Mouse (Mus musculus): Measurements from ENCODE around the gene Hoxa13. TPM values are rescaled to one million over a fixed set of nuclear protein-coding genes. Genes with fewer than 3 reads are reported as not detected.

Hoxa13 gene
- polyA plus RNA-seq, 1 experiment from 2014 or later, result not detected

DNA sequence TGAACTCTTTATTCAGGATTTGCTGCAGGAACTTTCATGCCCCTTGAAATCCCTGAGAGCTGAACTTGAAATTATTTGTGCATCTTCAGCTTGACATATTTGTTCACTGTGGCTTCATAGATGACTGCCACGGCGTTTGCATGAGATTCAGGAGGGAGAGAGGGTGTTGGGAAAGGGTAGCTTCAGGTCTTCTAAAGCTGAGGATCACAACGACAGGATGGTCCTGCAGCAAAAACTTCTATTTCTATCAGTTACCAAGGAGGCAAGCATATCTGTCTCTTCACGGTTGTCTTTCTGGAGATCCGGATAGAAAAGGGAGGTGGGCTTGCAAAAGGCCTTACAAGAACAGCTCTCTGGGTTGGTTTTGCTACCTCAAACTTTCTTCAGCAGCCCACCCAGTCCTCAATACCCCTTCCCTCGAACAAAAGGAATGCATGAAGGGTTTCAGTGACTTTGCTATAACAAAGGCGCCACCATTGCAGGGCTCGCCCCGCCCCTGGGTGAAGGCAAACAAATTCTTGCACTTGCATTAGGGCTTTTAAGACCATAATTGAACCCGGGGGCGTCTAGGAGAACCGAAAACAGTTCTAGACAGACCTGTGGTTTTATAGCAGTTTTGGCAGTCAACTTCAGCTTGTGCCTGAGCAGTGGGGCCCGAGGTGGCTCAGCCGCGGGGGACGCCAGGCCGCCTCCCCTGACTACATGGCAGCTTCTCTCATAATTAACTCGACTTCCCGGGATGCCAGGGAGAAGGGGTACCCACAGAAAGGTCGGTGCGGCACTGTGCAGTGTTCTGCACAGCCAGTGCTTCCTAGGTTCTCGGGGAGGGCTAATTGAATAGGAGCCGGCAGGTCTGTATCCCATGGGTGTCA lies 12.7 kb downstream of the Hoxa13 start:
- ATAC-seq (ENCODE audit: low read depth), result no peak
- Histone ChIP-seq H3K27me3 (ENCODE audit: control insufficient read depth, insufficient read depth, low read depth, low read length) (peaks cover 98% of the 10 kb centered on the region), H3K9ac (ENCODE audit: low read depth, low read length) (no peak overlapping the region), H3K4me2 (ENCODE audit: low read depth, low read length) (no peak overlapping the region), H3K4me1 (ENCODE audit: control insufficient read depth, low read depth, low read length) (no peaks in the 10 kb centered on the region; the same call in 1 of the 2 replicates), H3K4me3 (ENCODE audit: low read depth, low read length) (no peak overlapping the region), H3K9me3 (replicated peaks; ENCODE audit: control insufficient read depth, low read length) (no peaks in the 10 kb centered on the region), H3K36me3 (ENCODE audit: control insufficient read depth, insufficient read depth) (no peaks in the 10 kb centered on the region), H3K27ac (ENCODE audit: low read length) (no peak overlapping the region)
- WGBS (ENCODE audit: insufficient replicate concordance), result 2% methylated on average over 23 of the region's 23 CpGs

DNA sequence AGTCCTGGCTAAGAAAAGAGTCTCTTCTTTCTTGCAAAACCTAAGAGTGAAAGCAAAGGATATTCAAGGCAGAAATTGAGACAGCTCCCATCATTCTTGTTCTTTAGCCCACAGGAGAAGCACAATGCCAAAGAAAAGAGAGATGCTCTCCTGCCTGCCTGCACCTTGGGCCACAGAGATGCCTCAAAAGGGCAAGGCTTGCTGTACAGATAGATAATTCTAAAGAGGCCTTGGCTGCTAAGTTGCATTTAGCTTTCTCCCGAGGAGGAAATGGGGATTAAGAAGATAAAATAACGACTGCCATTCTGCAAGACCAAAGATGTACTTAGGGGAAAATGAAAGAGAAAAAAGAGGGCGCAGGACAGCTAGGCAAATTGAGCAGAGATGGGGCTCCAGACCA lies 13.8 kb downstream of the Hoxa13 start:
- Histone ChIP-seq H3K4me2 (ENCODE audit: low read depth, low read length) (no peak overlapping the region), H3K4me1 (ENCODE audit: control insufficient read depth, low read depth, low read length) (no peaks in the 10 kb centered on the region; the same call in 1 of the 2 replicates), H3K27me3 (ENCODE audit: control insufficient read depth, insufficient read depth, low read depth, low read length) (peaks cover 98% of the 10 kb centered on the region), H3K9me3 (replicated peaks; ENCODE audit: control insufficient read depth, low read length) (no peaks in the 10 kb centered on the region), H3K4me3 (ENCODE audit: low read depth, low read length) (no peak overlapping the region), H3K9ac (ENCODE audit: low read depth, low read length) (no peak overlapping the region), H3K36me3 (ENCODE audit: control insufficient read depth, insufficient read depth) (no peaks in the 10 kb centered on the region), H3K27ac (ENCODE audit: low read length) (no peak overlapping the region)
- no peak for ATAC-seq (ENCODE audit: low read depth)
- WGBS (ENCODE audit: insufficient replicate concordance), result 1% methylated on average over 3 of the region's 3 CpGs

DNA sequence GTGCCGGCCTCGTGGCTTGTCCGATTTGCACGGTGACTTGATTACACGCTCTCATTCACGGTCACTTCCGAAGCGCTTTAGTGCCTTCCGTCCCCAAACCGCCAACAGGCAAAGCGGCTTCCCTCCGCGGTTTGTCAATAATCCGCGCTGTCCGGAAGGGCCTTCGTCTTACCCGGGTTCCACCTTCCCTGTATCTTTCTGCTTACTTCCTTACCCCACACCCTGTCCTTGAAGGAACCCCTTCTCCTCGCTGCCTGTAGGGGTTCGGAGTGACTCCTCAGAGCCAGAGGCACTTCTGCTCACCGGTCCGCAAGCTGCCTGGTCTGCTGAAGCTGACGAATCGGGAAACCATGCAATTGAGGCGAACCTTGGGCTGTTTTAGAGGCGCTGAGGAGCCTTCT lies 14.3 kb downstream of the Hoxa13 start:
- Histone ChIP-seq H3K4me2 (ENCODE audit: low read depth, low read length) (no peak overlapping the region), H3K27ac (ENCODE audit: low read length) (no peak overlapping the region), H3K9ac (ENCODE audit: low read depth, low read length) (no peak overlapping the region), H3K27me3 (ENCODE audit: control insufficient read depth, insufficient read depth, low read depth, low read length) (peaks cover 98% of the 10 kb centered on the region), H3K4me1 (ENCODE audit: control insufficient read depth, low read depth, low read length) (no peaks in the 10 kb centered on the region; the same call in 1 of the 2 replicates), H3K36me3 (ENCODE audit: control insufficient read depth, insufficient read depth) (no peaks in the 10 kb centered on the region), H3K4me3 (ENCODE audit: low read depth, low read length) (no peak overlapping the region), H3K9me3 (replicated peaks; ENCODE audit: control insufficient read depth, low read length) (no peaks in the 10 kb centered on the region)
- WGBS (ENCODE audit: insufficient replicate concordance), result 1% methylated on average over 26 of the region's 26 CpGs
- ATAC-seq (ENCODE audit: low read depth), result no peak

DNA sequence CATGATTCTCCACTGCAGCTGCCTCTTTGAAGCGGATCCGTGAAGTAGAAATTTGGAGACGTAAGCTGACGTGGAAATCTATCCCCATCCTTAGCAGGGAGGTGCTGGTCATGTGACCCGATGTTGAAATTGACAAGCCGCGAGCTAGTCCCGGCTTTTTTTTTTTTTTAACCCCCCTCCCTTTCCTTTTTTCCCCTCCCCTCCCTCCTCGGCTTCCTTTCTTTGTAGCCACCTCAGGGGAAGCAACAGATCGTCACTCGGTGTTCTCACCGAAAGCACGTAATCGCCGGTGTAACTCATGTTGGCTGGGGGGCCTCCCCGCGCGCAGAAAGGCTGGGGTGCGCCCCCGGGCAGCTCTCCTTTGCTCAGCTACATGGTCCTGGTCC lies 14.9 kb downstream of the Hoxa13 start, which contains the start of gene Hoxa11:
Gene Hoxa11 (minus strand): TSS at position 54 of the 386 bp plus-strand sequence.
- Histone ChIP-seq H3K36me3 (ENCODE audit: control insufficient read depth, insufficient read depth) (no peaks in the 10 kb centered on the region), H3K9ac (ENCODE audit: low read depth, low read length) (no peak within 1 kb of the TSS), H3K27ac (ENCODE audit: low read length) (no peak within 1 kb of the TSS), H3K9me3 (replicated peaks; ENCODE audit: control insufficient read depth, low read length) (no peaks in the 10 kb centered on the region), H3K4me2 (ENCODE audit: low read depth, low read length) (no peak within 1 kb of the TSS), H3K4me3 (ENCODE audit: low read depth, low read length) (no peak within 1 kb of the TSS), H3K27me3 (ENCODE audit: control insufficient read depth, insufficient read depth, low read depth, low read length) (peaks cover 98% of the 10 kb centered on the region), H3K4me1 (ENCODE audit: control insufficient read depth, low read depth, low read length) (no peaks in the 10 kb centered on the region; the same call in 1 of the 2 replicates)
- ATAC-seq (ENCODE audit: low read depth), result no peak
- 1% methylated on average over 20 of the region's 20 CpGs for WGBS (ENCODE audit: insufficient replicate concordance)

DNA sequence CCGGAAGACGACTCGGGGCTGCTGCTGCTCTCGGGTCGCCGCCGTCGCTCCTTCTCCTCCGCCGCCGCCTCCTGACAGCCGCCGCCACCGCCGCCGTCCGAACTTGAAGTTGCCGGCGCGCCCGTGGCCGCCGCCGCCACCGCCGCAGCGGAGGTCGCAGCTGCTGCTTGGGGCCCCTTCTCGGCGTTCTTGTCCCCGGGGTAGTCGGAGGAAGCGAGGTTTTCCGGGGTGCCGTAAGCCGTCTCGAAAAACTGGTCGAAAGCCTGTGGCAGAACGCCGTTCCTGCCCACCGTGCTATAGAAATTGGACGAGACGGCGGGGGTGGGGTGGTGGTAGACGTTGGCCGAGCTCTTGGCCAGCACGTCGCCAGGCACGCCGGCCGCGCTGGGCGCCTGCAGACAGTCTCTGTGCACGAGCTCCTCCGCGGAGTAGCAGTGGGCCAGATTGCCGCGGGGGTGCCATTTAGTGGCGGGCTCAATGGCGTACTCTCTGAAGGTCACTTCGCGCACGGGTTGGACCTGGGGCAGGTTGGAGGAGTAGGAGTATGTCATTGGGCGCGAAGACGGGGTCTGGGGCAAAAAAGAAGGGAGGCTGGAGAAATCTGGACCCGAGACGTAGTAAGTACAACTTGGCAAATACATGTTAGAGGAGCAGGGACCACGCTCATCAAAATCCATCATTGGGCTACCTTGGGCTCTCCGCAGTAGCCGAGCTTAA lies 15.5 kb downstream of the Hoxa13 start:
- no peak for ATAC-seq (ENCODE audit: low read depth)
- H3K4me2 ChIP-seq (ENCODE audit: low read depth, low read length), result no peak overlapping the region
- H3K27me3 ChIP-seq (ENCODE audit: control insufficient read depth, insufficient read depth, low read depth, low read length), result peaks cover 98% of the 10 kb centered on the region
- no peaks in the 10 kb centered on the region for H3K9me3 ChIP-seq (replicated peaks; ENCODE audit: control insufficient read depth, low read length)
- no peaks in the 10 kb centered on the region; the same call in none of the 2 replicates for H3K4me1 ChIP-seq (ENCODE audit: control insufficient read depth, low read depth, low read length)
- no peaks in the 10 kb centered on the region for H3K36me3 ChIP-seq (ENCODE audit: control insufficient read depth, insufficient read depth)
- no peak overlapping the region for H3K9ac ChIP-seq (ENCODE audit: low read depth, low read length)
- no peak overlapping the region for H3K4me3 ChIP-seq (ENCODE audit: low read depth, low read length)
- under 1% methylated on average over 71 of the region's 71 CpGs for WGBS (ENCODE audit: insufficient replicate concordance)
- H3K27ac ChIP-seq (ENCODE audit: low read length), result no peak overlapping the region

DNA sequence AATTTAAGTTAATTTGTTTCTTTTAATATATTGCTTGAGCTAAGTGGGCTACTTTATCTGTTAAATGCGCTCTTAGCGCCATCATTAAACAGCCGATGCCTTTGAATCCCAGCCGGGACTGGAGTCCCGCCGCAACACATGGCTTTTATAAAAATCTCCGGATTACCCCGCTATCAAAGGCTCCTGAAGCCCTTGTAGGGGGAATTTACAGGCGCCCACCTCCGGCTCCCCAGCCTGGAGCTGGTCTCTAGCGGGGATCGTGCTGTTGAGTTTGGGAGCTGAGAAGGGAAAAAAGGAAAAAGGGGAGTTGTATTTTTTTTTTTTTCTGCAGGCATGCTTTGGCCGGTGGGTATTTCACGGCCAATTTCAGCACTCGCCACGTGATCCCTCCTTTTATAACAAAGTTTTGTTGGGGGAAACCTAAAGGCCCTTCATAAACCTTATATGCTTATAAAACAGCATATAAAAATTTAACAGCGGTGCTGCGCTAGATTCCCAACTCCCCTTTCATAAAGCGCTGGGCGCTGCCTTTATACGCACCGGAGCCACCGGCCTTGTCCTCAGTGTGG lies 16.1 kb downstream of the Hoxa13 start:
- H3K27me3 ChIP-seq (ENCODE audit: control insufficient read depth, insufficient read depth, low read depth, low read length), result peaks cover 98% of the 10 kb centered on the region
- H3K9me3 ChIP-seq (replicated peaks; ENCODE audit: control insufficient read depth, low read length), result no peaks in the 10 kb centered on the region
- no peaks in the 10 kb centered on the region for H3K36me3 ChIP-seq (ENCODE audit: control insufficient read depth, insufficient read depth)
- H3K27ac ChIP-seq (ENCODE audit: low read length), result no peak overlapping the region
- 1% methylated on average over 23 of the region's 23 CpGs for WGBS (ENCODE audit: insufficient replicate concordance)
- H3K4me3 ChIP-seq (ENCODE audit: low read depth, low read length), result no peak overlapping the region
- H3K4me1 ChIP-seq (ENCODE audit: control insufficient read depth, low read depth, low read length), result no peaks in the 10 kb centered on the region; the same call in none of the 2 replicates
- ATAC-seq (ENCODE audit: low read depth), result no peak
- no peak overlapping the region for H3K9ac ChIP-seq (ENCODE audit: low read depth, low read length)
- no peak overlapping the region for H3K4me2 ChIP-seq (ENCODE audit: low read depth, low read length)

DNA sequence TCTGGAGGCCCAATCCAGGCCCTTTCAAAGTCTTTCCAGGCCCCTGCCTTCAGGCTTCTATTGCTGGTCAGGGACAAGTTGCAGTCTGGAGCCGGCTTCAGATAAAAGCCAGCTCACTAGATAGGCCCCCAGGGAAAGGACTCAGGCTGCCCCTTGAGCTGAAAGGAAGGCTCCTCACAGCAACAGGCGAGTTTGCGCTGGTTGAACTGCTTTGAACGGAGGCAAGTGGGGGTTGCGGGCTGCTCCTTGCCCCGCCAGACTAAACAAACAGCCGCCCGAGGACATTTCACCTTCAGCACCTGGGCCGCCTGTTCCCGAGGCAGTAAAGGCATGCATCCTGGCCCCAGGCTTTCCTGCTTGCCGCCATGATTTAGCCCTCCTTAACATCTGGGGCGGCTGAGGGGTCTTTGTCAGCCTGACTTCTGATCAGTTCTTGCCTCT lies 17.0 kb downstream of the Hoxa13 start:
- H3K4me1 ChIP-seq (ENCODE audit: control insufficient read depth, low read depth, low read length), result no peaks in the 10 kb centered on the region; the same call in none of the 2 replicates
- no peak overlapping the region for H3K9ac ChIP-seq (ENCODE audit: low read depth, low read length)
- no peak for ATAC-seq (ENCODE audit: low read depth)
- no peaks in the 10 kb centered on the region for H3K9me3 ChIP-seq (replicated peaks; ENCODE audit: control insufficient read depth, low read length)
- H3K27me3 ChIP-seq (ENCODE audit: control insufficient read depth, insufficient read depth, low read depth, low read length), result peaks cover 96% of the 10 kb centered on the region
- no peaks in the 10 kb centered on the region for H3K36me3 ChIP-seq (ENCODE audit: control insufficient read depth, insufficient read depth)
- no peak overlapping the region for H3K27ac ChIP-seq (ENCODE audit: low read length)
- no peak overlapping the region for H3K4me2 ChIP-seq (ENCODE audit: low read depth, low read length)
- WGBS (ENCODE audit: insufficient replicate concordance), result 4% methylated on average over 12 of the region's 12 CpGs
- no peak overlapping the region for H3K4me3 ChIP-seq (ENCODE audit: low read depth, low read length)

DNA sequence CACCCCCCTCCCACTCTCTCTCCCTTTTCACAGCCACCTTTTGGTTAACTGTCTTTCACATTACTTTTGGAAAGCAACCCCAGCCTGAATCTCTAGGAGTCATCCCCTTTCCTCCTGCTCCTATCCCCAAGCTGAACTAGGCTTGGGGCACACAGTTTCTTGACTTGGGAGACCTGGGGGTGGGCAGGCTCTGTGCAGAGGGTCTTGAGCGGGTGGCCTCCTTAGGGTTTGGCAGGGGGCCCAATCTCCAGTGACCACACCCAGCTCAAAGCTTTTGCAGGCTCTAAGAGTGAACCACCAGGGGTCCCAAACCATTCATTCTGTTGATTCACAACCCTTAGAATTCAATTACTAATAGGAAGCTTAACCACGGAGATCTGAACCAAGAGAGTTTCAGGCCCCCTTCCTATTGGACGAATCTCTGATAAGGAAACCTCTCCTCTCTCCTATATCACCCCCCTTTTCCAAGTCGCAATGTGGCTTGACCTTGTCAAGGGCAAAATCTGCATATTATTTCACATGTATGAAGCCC lies 17.8 kb downstream of the Hoxa13 start:
- ATAC-seq (ENCODE audit: low read depth), result no peak
- Histone ChIP-seq H3K27me3 (ENCODE audit: control insufficient read depth, insufficient read depth, low read depth, low read length) (peaks cover 96% of the 10 kb centered on the region), H3K4me1 (ENCODE audit: control insufficient read depth, low read depth, low read length) (no peaks in the 10 kb centered on the region; the same call in none of the 2 replicates), H3K9me3 (replicated peaks; ENCODE audit: control insufficient read depth, low read length) (no peaks in the 10 kb centered on the region), H3K9ac (ENCODE audit: low read depth, low read length) (no peak overlapping the region), H3K4me2 (ENCODE audit: low read depth, low read length) (no peak overlapping the region), H3K4me3 (ENCODE audit: low read depth, low read length) (no peak overlapping the region), H3K36me3 (ENCODE audit: control insufficient read depth, insufficient read depth) (no peaks in the 10 kb centered on the region), H3K27ac (ENCODE audit: low read length) (no peak overlapping the region)
- 7% methylated on average over 4 of the region's 4 CpGs for WGBS (ENCODE audit: insufficient replicate concordance)

All from liver, embryonic 16.5 days (tissue).